Mouse (Mus musculus) embryonic facial prominence, embryonic 11.5 days (tissue): Measurements from ENCODE around the gene Tmem163. TPM values are rescaled to one million over a fixed set of nuclear protein-coding genes. Genes with fewer than 3 reads are reported as not detected.

Source experiments
- polyA plus RNA-seq: library from polyadenylated mRNA; unstranded; fragments of >200 nt; fragmentation: Nextera tagmentation; extraction: Ambion mirVana; gene quantifications from 2 replicates; pipeline ENCODE4 v1.2.1, GENCODE M21; 2014

The Tmem163 gene
- polyA plus RNA-seq, 1 experiment from 2014 or later = 9.5 TPM

Other genes starting within 250 kb of the Tmem163 start
- 0.32 and 0.49 TPM in 2 replicates for gene Acmsd, start 49.9 kb upstream of the Tmem163 start, polyA plus RNA-seq
- 76.2 and 77.1 TPM in 2 replicates for gene Ccnt2, start 94.6 kb upstream of the Tmem163 start, polyA plus RNA-seq
- gene Map3k19, start 175.5 kb upstream of the Tmem163 start, polyA plus RNA-seq = not detected in 2 replicates
- gene Rab3gap1, start 189.2 kb upstream of the Tmem163 start, polyA plus RNA-seq = 16.4 and 17.2 TPM in 2 replicates